8 mouse cellular contexts compared by ENCODE assay signal in the genomic region with DNA sequence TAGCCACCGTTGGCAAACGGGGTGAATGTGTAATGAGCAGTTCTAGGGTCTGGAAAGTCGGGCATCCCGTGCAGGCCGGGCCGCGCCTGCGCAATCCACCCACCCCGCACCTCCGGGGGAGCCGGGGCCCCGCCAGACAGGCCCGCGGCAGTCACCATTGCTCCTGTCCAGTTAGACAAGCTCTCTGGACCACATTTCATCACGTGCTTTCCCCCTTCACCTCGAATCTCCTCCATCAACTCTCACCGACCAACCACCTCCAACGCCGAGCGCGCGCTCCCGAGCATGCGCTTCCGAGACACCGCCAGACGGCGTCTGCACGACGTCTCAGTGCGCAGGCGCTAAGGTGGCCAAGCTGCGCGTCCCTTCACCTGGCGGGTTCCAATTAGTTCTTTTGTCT. TPM values are rescaled to one million over a fixed set of nuclear protein-coding genes. Genes with fewer than 3 reads are reported as not detected.
DNase-seq lines count a peak whose midpoint lies in the region; ATAC-seq and TF ChIP-seq lines count a peak whose summit lies in the region.

A gene (minus strand): TSS at position 281 of the 400 bp plus-strand sequence.

- peaks cover 17% of the 10 kb centered on the region for H3K36me3 ChIP-seq in erythroblast, embryonic 14.5 days (ENCODE audit: control insufficient read depth)
- peaks cover 28% of the 10 kb centered on the region for H3K36me3 ChIP-seq in heart, embryonic 13.5 days
- no peaks in the 10 kb centered on the region for H3K36me3 ChIP-seq in kidney, postnatal 0 days (ENCODE audit: insufficient read depth, low read length)
- peaks cover 6% of the 10 kb centered on the region; the same call in 1 of the 2 replicates for H3K36me3 ChIP-seq in liver, adult 2 months (ENCODE audit: control insufficient read depth, insufficient read depth, low read length)
- H3K36me3 ChIP-seq in myocyte (ENCODE audit: control insufficient read depth, insufficient read depth), result no peaks in the 10 kb centered on the region

- peak within 1 kb of the TSS; percentile 77 for H3K9ac ChIP-seq in heart, embryonic 13.5 days
- H3K9ac ChIP-seq in kidney, postnatal 0 days (ENCODE audit: low read depth, low read length), result peak within 1 kb of the TSS; percentile 62
- peak within 1 kb of the TSS; percentile 79 for H3K9ac ChIP-seq in liver, adult 2 months (ENCODE audit: low read depth, low read length)

- peak; percentile 30; the same call in 1 of the 2 replicates for TF ChIP-seq POLR2A in brain, embryonic 14.5 days (IDR thresholded peaks at IDR 0.05; ENCODE audit: borderline replicate concordance, extremely low read depth, insufficient read depth, insufficient read length, poor library complexity, severe bottlenecking)
- peak; percentile 41; the same call in 1 of the 2 replicates for TF ChIP-seq POLR2A in liver, adult 2 months (IDR thresholded peaks at IDR 0.05; ENCODE audit: extremely low read depth, insufficient read depth, low read length)
- no peak for TF ChIP-seq POLR2A in myocyte (IDR thresholded peaks at IDR 0.05; ENCODE audit: insufficient read length, low read depth)

- peak within 1 kb of the TSS; percentile 51 for H3K27ac ChIP-seq in heart, embryonic 13.5 days (replicated peaks)
- H3K27ac ChIP-seq in kidney, postnatal 0 days, result peak within 1 kb of the TSS; percentile 81
- no peak within 1 kb of the TSS for H3K27ac ChIP-seq in liver, adult 2 months (replicated peaks; ENCODE audit: insufficient read depth, low read depth, low read length)

- H3K79me2 ChIP-seq in liver, adult 2 months (ENCODE audit: control insufficient read depth, insufficient read depth, low read length), result no peaks in the 10 kb centered on the region
- no peaks in the 10 kb centered on the region for H3K79me2 ChIP-seq in myocyte (ENCODE audit: control insufficient read depth, insufficient read depth)

- ATAC-seq in heart, embryonic 13.5 days (ENCODE audit: extremely low read depth, insufficient number of reproducible peaks, low FRiP score, low TSS enrichment), result peak; percentile 86
- ATAC-seq in kidney, postnatal 0 days (replicated peaks; ENCODE audit: low FRiP score, low read depth), result peak; percentile 93

- H3K4me2 ChIP-seq in heart, embryonic 13.5 days, result peak within 1 kb of the TSS; percentile 66
- peak within 1 kb of the TSS; percentile 61 for H3K4me2 ChIP-seq in kidney, postnatal 0 days (ENCODE audit: low read length)
- peak within 1 kb of the TSS; percentile 44 for H3K4me2 ChIP-seq in myocyte (ENCODE audit: low read depth)

- 1% methylated on average over 35 of the region's 35 CpGs for WGBS in heart, embryonic 13.5 days
- 1% methylated on average over 35 of the region's 35 CpGs for WGBS in kidney, postnatal 0 days
- under 1% methylated on average over 35 of the region's 35 CpGs for WGBS in liver, adult 2 months

- peak; percentile 44; the same call in 1 of the 2 replicates for TF ChIP-seq CTCF in brain, embryonic 14.5 days (IDR thresholded peaks at IDR 0.05; ENCODE audit: borderline replicate concordance, extremely low read depth, insufficient read depth, insufficient read length)
- peak; percentile 53 for TF ChIP-seq CTCF in kidney, postnatal 0 days (IDR thresholded peaks at IDR 0.05; ENCODE audit: low read depth)
- peak; percentile 55 for TF ChIP-seq CTCF in liver, adult 2 months (IDR thresholded peaks at IDR 0.05; ENCODE audit: low read depth, low read length)

- peak within 1 kb of the TSS; percentile 90 for H3K4me3 ChIP-seq in erythroblast, embryonic 14.5 days (replicated peaks)
- peak within 1 kb of the TSS; percentile 64 for H3K4me3 ChIP-seq in heart, embryonic 13.5 days
- peak within 1 kb of the TSS; percentile 42 for H3K4me3 ChIP-seq in kidney, postnatal 0 days (replicated peaks; ENCODE audit: low read depth, low read length)
- H3K4me3 ChIP-seq in liver, adult 2 months (ENCODE audit: insufficient read depth, low read depth, low read length), result peak within 1 kb of the TSS; percentile 82
- no peak within 1 kb of the TSS for H3K4me3 ChIP-seq in myocyte

- H3K27me3 ChIP-seq in erythroblast, embryonic 14.5 days (ENCODE audit: control insufficient read depth), result no peaks in the 10 kb centered on the region
- no peaks in the 10 kb centered on the region for H3K27me3 ChIP-seq in heart, embryonic 13.5 days (replicated peaks)
- H3K27me3 ChIP-seq in kidney, postnatal 0 days (ENCODE audit: insufficient read depth, low read length), result no peaks in the 10 kb centered on the region
- H3K27me3 ChIP-seq in liver, adult 2 months (ENCODE audit: control insufficient read depth, insufficient read depth, low read length), result no peaks in the 10 kb centered on the region
- no peaks in the 10 kb centered on the region for H3K27me3 ChIP-seq in myocyte (ENCODE audit: control insufficient read depth, insufficient read depth, insufficient read length)

- no peak within 1 kb of the TSS for H3ac ChIP-seq in myocyte (ENCODE audit: control insufficient read depth, insufficient read length)

- peaks cover 5% of the 10 kb centered on the region for H3K9me3 ChIP-seq in erythroblast, embryonic 14.5 days (ENCODE audit: control insufficient read depth, low read length)
- H3K9me3 ChIP-seq in heart, embryonic 13.5 days, result no peaks in the 10 kb centered on the region
- no peaks in the 10 kb centered on the region for H3K9me3 ChIP-seq in kidney, postnatal 0 days (replicated peaks; ENCODE audit: low read length)

- peak; percentile 85 to 89 for DNase-seq in B cell, adult 2 months
- DNase-seq in brain, embryonic 14.5 days (ENCODE audit: low read depth), result peak; percentile 96
- DNase-seq in kidney, postnatal 0 days (ENCODE audit: low spot score), result peak; percentile 86
- peak; percentile 79 for DNase-seq in liver, adult 2 months (ENCODE audit: extremely low read depth, low read depth, low spot score)
- DNase-seq in spleen, postnatal 4 days (ENCODE audit: low spot score in 2 of 2), result peak; percentile 78 to 91

- H3K4me1 ChIP-seq in erythroblast, embryonic 14.5 days (ENCODE audit: control insufficient read depth), result peaks cover 42% of the 10 kb centered on the region
- peaks cover 5% of the 10 kb centered on the region for H3K4me1 ChIP-seq in heart, embryonic 13.5 days
- H3K4me1 ChIP-seq in kidney, postnatal 0 days (replicated peaks; ENCODE audit: insufficient read depth, low read length), result 0 out of 2 replicates have a peak, but pooled peaks cover 2% of the 10 kb centered on the region
- H3K4me1 ChIP-seq in liver, adult 2 months (ENCODE audit: control insufficient read depth, insufficient read depth, low read length), result no peaks in the 10 kb centered on the region

TF ChIP-seq in myocyte, 11 proteins besides CTCF, POLR2A, EP300 and RAD21:
- TF ChIP-seq POLR2AphosphoS2 (IDR thresholded peaks at IDR 0.05; ENCODE audit: insufficient read length, low read depth) (peak; percentile 12), E2F4 (IDR thresholded peaks at IDR 0.05; ENCODE audit: insufficient read depth) (no peak)
TF ChIP-seq in myocyte: peak in this region for 1.

RNA-seq across cellular contexts. Expression of the gene that starts here (rescaled TPM):
- polyA plus RNA-seq in brain, embryonic 14.5 days (2012; rRNA removed), result 10.1 TPM in 2 replicates
- 0.04 and 0.09 TPM in 2 replicates for polyA plus RNA-seq in erythroblast, embryonic 14.5 days (2012)
- 5.0 and 5.7 TPM in 2 replicates for polyA plus RNA-seq in heart, embryonic 13.5 days (2015; fragmentation: Nextera tagmentation; extraction: Ambion mirVana)
- 7.1 and 7.3 TPM in 2 replicates for polyA plus RNA-seq in kidney, postnatal 0 days (2015; fragmentation: Nextera tagmentation; extraction: Ambion mirVana)
- total RNA-seq in liver, adult 2 months (2014; rRNA removed), result 6.5 TPM in 2 replicates
- polyA plus RNA-seq in liver, adult 2 months (2012; rRNA removed), result 2.8 and 3.3 TPM in 2 replicates
- 1.4 TPM for polyA plus RNA-seq in myocyte (2012; fragmentation: generic; extraction: Trizol)
